Mouse (Mus musculus) adrenal gland, adult (tissue): ENCODE data around the gene Mlec.
A peak's percentile ranks its signal among the peaks of the same experiment; 100 is the strongest.
"Not testable (repeated sequence)": the region's sequence is repeated elsewhere in the genome, so short reads cannot be mapped to it uniquely, and the experiment has no call there.

Experiments used
- DNase-seq, 2 experiments: peaks; one replicate each; pipeline ENCODE4 v3.0.0; 2022 to 2023; ENCODE audit warnings: low spot score in 1 of 2; ENCODE audit not compliant: inconsistent age in 2 of 2

The Mlec gene

DNA sequence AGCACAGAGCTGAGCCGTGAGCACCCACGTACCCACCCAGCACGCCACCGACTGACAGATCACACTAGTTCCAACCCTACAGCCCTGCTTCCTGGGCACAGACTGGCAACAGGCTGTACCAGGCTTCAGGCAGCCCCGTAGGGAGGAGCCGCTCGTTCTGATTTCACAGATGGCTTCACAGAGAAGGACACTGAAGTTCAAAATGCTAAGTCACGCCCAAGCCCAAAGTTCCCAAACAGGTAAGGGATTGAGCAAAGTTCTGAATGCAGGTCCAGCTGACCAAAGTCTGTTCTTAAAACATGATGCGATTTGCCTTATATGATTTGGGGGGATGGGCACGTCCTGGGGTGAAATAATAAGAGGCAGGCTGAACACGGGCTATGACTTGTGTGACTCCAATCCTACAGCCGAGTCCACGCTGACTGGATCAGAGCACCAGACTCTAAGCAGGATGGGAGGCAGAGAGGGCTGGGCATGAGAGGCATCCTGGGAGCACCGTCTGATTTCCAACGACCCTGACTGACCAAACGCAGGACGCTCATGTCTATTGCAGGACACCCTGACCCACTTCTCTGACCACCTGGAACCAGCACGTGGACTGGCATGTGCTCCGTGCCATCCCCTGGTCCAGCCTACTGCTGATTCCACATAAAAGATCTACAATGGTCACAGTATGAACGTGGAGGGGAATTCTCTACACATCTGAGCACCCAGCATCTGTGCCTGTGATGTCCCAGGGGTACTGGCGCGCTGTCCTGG lies 30.4 kb downstream of the Mlec start:
- no peak for DNase-seq

DNA sequence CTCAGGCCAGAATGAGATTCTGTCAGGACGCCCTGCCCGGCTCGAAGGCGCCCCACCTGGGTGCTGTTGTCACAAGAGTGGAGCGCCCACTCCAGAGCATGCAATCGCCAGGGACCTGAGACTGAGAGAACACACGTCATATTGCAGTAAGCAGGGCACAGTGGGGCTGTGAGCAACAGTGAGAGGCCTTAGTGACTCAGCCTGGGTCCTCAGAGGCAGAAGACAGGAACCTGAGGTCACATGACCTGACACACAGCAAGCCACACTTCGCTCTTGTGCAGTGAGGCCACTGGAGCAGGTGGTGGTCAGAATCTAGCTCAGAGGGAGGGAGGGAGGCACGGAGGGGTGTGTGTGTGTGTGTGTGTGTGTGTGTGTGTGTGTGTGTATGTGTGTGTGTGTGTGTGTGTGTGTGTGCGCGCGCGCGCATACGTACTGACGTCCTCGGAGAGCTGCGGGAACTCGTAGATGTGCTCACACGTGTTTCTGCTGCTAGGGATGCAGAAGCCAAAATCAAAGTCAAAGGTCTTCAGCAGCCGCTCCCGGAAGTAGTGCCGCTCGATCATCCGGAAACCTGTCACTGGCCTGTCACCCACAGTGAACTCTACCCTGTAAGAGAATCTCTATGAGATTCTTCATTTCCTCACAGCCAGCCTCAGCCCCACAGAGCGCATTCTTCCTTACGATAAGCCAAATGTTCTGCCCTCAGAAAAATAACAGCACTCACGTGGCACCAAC lies 31.2 kb downstream of the Mlec start:
- no peak for DNase-seq

DNA sequence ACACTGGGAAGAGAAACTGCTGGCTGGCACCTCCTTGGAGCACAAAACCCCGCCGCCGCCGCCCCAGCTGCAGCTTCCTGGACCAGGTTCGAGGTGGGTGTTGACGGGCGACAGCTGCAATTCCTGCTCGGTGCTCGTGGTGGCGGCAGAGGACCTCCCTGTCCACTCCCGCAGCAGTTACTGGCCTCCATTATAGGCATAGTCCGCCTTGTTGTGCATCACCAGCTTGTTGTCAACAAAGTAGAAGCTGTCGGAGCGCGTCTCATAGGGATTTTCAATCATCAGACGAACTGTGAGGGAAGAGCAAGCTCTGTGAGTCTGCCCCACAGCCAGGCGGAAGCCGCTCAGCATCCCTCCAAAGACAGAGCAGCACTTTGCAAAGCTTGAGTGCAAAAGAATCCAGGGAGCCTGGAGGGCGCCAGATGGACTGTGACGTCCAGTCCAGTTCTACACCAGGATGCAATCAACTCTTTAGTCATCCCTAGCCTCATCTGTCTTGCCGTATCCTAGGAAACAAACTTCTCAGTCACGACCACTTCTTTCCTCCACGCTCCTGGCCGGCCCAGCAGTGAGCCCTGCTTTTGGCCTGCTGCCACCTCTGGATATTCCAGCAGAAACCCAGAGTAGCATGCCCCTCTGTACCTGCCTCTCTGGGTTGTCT lies 32.6 kb downstream of the Mlec start:
- DNase-seq: peak; percentile 84 to 94

DNA sequence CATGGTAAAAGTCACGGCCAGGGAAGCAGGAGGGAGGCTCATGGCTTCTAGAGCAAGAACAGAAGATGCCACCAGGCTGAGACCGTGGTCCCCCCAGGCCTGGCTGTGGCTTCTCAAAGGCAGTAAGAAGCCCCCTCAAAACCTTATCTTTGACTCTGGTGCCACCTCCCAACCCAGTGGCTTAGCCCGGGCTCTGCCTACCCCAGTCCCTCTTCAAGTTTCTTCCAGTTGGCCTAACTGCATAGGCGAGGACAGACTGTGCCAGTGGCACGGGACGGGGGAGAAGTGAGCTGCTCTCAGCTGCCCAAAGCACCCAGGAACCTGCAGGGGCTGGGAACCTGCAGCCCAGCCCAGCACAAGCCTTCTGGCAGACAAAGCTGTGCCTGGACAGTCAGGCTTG lies 33.3 kb downstream of the Mlec start:
- DNase-seq: no peak

DNA sequence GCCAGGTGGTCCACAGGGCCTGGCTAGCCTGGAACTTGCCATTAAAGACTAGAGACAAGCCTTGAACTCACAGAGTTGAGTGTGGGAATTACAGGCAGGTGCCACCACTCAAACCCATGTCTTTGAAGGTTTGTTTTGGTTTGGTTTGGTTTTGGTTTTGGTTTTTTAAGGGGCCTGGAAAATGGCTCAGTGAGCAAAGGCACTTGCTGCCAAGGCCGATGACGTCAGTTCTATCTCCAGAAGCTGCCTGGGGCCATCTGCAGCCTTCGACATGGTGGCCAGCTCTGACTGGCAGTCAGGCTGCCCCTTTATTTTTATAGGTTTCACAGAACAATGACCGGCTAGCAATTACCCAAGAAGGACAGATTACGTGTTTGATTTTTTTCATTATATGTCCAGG lies 37.0 kb downstream of the Mlec start:
- DNase-seq: peak in 1 of 2 experiments; percentile 71

DNA sequence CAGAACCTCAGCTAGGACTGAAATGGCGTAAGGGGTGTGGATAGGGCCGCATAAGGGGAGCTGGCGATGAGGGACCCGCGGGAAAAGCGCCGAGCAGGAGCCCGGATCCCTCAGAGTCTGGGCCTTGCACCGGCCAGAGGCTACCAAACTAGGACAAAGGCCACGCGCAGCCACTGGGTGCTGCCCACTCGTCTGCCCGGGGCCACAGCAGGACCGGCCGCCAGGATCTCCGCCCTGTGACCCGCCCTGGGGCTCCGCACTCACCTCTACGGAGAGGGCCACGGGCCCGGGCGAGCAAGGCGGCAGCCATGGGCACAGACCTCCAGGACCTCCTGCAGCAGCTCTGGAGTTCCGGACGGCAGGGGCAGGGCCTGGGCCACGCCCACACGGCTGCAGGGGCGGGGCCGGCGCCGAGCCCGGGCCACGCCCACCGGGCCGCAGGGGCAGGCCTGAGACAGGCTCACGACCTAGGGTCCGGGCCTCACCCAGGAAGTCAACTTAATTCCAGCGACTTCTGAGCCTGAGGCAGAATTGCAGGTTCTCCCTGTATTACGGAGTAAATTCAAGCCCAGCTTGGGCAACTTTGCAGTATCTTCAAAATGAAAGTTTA lies 38.9 kb downstream of the Mlec start, which contains the start of gene Acads:
Gene Acads, minus strand, starts transcription at position 386 of the 610 bp plus-strand sequence.
- DNase-seq: peak; percentile 94 to 97

DNA sequence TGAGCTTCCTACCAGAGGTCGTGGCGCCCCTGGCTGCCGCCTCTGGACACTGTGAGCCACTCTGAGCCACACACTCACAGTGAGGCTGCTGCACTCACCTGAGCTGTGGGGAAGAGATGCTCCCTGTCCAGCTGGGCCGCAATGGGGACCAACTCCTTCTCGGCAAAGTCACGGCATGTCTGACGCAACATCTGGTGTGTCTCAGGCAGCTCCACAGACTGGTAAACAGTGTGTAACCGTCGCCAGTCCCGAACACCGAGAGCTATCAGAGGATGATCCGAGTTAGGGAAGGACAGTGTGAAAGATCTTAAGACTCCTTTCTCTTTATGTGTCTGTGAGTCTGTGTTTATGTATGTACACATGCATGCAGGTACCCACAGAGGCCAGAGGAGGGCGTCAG lies 40.5 kb downstream of the Mlec start:
- DNase-seq: no peak

DNA sequence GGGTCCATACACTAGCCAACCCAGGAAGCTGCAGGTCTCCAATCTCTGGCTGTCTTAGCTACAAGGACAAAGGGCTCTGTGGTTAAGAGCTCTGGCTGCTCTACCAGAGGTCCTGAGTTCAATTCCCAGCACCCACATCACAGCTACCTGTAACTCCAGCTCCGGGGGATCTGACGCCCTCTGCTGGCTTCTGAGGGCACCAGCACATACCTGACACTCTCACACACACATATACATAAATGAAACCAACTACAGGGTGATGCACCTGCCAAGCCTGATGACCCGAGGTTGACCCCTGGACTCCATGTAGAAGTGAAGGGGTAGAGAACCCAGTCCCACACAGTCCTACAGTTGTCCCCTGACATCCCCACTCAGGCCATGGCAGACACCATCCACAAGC lies 41.6 kb downstream of the Mlec start:
- DNase-seq: no peak

DNA sequence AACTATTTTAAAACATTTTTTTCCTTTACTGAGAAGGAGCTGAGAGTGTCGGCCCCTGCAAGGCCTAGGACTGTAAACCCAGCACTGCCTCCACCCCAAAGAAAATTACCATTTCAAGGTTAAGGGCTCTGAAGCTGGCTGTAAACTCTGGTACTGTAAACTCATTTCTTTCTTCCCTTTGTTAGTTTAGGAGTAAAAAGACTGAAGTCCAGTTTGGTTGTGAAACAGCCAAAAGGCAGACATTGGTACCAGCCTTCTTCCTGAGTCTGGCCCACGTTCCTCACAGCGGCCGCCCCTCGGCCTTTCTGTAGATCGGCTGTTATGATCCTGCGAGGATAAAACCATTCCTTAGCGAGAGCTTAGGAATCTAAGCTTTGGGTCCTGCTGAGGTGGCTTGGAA lies 43.5 kb downstream of the Mlec start:
- DNase-seq: no peak

DNA sequence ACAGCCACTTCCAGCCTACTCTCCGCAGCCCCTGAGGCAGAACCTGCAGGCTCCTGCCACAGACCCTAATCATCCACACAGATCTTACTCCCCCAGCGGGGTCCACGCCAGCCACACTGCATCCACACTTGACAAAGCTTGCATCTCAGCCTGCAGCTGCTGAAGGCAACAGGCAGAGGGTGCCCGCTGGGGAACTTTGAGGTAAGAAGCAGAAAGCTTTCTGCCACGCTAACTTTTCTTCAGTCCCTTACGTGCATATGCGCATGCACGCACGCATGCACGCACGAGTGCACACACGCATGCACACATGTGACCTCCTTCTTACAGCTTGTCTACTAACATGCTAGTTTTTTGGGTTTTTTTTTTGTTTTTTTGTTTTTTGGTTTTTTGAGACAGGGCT lies 44.7 kb downstream of the Mlec start:
- DNase-seq: no peak

DNA sequence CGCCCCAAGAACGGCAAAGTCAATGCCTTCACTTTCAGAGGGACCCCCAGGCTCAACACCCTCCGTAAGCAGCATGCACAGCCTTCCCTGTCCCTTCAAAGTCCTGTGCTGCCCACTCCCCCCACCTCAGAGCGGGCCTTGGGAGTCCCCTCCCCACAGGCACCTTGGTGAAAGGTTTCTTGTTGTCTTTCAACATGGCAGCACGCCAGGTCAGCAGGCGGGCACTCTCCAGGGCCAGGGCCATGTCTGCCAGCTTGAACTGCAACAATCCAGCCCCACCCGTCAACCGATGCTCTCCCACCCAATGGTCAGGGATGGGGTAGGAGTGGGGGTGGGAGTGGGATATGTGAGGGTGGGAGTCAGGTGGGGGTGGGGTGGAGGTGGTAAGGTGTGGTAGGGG lies 46.8 kb downstream of the Mlec start:
- DNase-seq: no peak

DNA sequence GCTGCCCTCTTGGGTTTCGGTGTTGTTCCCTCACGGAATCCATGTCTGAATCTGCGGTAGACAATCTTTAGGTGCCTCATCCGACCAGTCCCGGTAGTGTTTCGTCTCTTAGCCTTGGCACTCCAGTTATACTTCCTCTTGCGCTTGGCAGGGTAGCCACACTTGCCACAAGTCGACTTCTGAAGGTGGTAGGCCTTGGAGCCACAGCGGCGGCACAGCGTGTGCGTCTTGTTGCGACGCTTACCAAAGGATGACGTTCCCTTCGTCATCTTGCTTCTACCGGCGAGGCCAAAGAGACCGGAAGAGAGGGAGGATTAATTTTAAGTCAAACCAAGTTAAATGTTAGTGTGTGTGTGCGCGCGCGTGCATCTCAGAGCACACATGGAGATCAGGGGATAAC lies 54.7 kb downstream of the Mlec start:
- not testable (repeated sequence) for DNase-seq

DNA sequence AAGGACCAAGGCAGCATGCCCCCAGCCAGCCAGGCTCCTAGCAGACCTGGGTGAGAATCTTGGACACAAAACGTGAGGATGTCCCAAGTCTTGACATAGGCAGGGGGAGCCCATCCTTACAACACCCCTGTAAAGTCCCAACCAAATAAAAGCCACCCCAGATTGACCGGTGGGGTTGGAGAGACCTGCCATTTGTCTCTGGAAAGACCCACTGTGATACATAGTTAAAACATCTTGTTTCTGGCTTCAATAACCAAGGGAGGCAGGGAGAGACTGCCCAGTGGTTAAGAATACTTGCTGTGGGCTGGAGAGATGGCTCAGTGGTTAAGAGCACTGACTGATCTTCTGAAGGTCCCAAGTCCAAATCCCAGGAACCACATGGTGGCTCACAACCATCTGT lies 55.7 kb downstream of the Mlec start:
- DNase-seq: no peak

DNA sequence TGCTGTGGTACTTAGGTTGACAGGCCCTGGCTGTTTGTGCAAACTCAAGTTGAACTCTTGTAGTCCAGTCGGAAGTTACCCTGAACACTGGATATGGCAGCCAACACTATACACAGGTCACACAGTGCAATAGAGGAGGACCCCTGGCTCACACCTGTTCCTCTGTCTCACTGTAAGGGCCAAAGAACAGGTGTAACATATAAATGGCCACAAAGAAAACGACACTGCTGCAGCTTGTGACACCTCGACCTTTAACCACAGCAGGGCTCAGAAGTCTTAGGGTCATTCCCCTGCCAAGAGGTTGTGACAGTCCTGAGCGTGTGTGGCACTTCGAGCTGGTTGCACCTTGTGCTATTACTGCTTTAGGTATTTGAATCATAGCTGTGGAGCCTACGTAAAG lies 57.5 kb downstream of the Mlec start:
- no peak for DNase-seq

DNA sequence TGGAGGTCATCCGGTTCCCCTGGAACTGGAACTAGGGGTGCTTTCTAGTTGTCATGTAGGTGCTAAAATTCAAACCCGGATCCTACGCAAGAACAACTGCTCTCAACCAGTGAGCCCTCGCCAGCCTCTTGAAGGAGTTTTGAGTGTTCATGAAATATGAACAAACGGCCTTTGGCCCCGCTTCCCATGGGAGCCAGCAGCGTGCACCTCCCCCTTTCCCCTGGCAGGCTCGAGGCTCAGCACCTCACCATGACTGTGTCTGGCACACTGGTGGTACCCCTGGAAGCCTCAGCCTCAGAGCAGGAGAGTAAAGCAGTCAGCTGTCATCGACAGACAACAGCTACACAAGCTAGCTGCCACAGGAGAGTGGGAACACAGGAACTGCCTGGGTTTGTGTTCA lies 58.0 kb downstream of the Mlec start:
- DNase-seq: peak in 1 of 2 experiments; percentile 70

DNA sequence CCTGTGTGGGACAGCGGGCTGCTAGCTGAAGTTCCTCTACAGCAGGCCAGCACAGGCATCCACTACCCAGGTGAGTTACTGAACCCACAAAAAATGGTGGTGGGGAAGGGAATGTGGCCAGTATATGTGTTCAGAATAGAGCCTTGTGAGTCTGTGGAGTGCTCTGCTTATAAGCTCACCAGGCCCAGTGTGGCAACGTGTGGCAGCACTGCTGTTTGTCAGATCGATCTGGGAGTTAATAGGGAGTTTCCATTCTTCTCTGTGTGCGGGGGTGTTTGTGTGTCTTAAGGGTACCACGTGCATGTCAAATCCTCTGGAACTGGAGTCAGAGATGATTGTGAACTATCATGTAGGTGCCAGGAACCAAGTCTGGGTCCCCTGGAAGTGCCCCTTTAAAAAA lies 58.4 kb downstream of the Mlec start:
- no peak for DNase-seq

DNA sequence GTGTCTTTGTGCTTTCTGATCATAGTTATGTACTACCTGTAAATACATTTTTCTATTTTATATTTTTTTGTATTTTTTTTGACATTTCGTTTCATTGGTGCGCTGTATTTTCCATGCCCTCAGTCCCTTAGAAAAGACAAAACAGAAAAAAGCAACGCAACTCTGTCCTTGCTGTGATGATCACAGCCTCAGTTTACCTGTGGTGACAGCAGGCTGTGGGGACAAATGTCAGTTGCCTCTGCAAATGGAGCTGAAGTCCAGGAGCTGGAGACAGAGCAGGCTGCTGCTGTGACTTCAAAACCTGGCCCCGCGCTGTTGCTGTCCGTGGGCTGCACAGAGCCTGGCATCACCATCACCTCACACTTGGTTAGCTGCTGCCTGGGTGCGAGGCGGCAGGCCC lies 59.8 kb downstream of the Mlec start, which contains the start of gene Gm10401:
Gene Gm10401, minus strand, starts transcription at position 101 of the 400 bp plus-strand sequence.
- DNase-seq: no peak
